Mouse (Mus musculus) left cerebral cortex, postnatal 25 days (tissue): ENCODE measurements at regions not wholly inside any gene's neighbourhood (a gene's known extent, or its start where the extent isn't known, plus 50 kb on each side); places are given as distances from the start of the nearest gene placed in this dataset.

Source experiments
- DNase-seq, 2 experiments: peaks; one replicate each; pipeline ENCODE4 v3.0.0; 2022; ENCODE audit warnings: low spot score in 2 of 2, mixed read lengths in 1 of 2
- intact Hi-C: fragments of 180-260 bp; cut with DNase I; formaldehyde crosslinking; loops from one replicate; pipeline ENCODE4 v1.15.1; 2025

GRCm38 (mm10) chr6:127335996-127336660, 110.5 kb upstream of the Parp11 start:
- intact Hi-C loops: no loop called here
- no peak for DNase-seq

GRCm38 (mm10) chr6:127336681-127337397, 109.8 kb upstream of the Parp11 start:
- DNase-seq: peak in 1 of 2 experiments; percentile 67
- intact Hi-C loops: no loop called here

GRCm38 (mm10) chr6:127337398-127337871, 109.2 kb upstream of the Parp11 start:
- intact Hi-C loops: no loop called here
- DNase-seq: no peak

- intact Hi-C loops: no loop called here
- no peak for DNase-seq
Observed at GRCm38 (mm10) chr6:127338412-127338811, 108.2 kb upstream of the Parp11 start.

- intact Hi-C loops: no loop called here
Observed at GRCm38 (mm10) chr6:127341604-127342003, 105.0 kb upstream of the Parp11 start.

GRCm38 (mm10) chr6:127348770-127349409, 97.8 kb upstream of the Parp11 start:
- intact Hi-C loops: no loop called here
- peak in 1 of 2 experiments; percentile 28 for DNase-seq

More at GRCm38 (mm10) chr6:127341604-127342003, 105.0 kb upstream of the Parp11 start:
- DNase-seq: no peak

- no peak for DNase-seq
- intact Hi-C loops: no loop called here
Observed at GRCm38 (mm10) chr6:127349479-127350110, 97.0 kb upstream of the Parp11 start.

GRCm38 (mm10) chr6:127351691-127352090, 94.9 kb upstream of the Parp11 start:
- intact Hi-C loops: no loop called here
- no peak for DNase-seq

- intact Hi-C loops: no loop called here
- DNase-seq: no peak
Observed at GRCm38 (mm10) chr6:127355112-127355511, 91.5 kb upstream of the Parp11 start.

GRCm38 (mm10) chr6:127356442-127356841, 90.2 kb upstream of the Parp11 start:
- intact Hi-C loops: no loop called here
- DNase-seq: no peak

- DNase-seq: no peak
- intact Hi-C loops: loop anchor here (1.0 kb wide), 2 partner anchors 34 to 212 kb away; no protein-coding TSS in a partner anchor
Observed at GRCm38 (mm10) chr6:127358805-127359204, 87.8 kb upstream of the Parp11 start.

GRCm38 (mm10) chr6:127359391-127359874, 87.2 kb upstream of the Parp11 start:
- DNase-seq: peak; percentile 73 to 81
- intact Hi-C loops: loop anchor here (1.0 kb wide), 2 partner anchors 34 to 212 kb away; no protein-coding TSS in a partner anchor

GRCm38 (mm10) chr6:127362166-127362565, 84.5 kb upstream of the Parp11 start:
- intact Hi-C loops: loop anchor here (5.0 to 10.0 kb wide), 2 partner anchors 85 to 407 kb away; partner anchors contain the start of gene Parp11
- DNase-seq: no peak

GRCm38 (mm10) chr6:127362966-127363752, 83.5 kb upstream of the Parp11 start:
- intact Hi-C loops: loop anchor here (5.0 to 10.0 kb wide), 2 partner anchors 84 to 408 kb away; partner anchors contain the start of gene Parp11
- DNase-seq: no peak

GRCm38 (mm10) chr6:127363871-127364590, 82.6 kb upstream of the Parp11 start:
- no peak for DNase-seq
- intact Hi-C loops: loop anchor here (5.0 to 10.0 kb wide), 2 partner anchors 83 to 409 kb away; partner anchors contain the start of gene Parp11

GRCm38 (mm10) chr6:127364591-127365187, 82.0 kb upstream of the Parp11 start:
- no peak for DNase-seq
- intact Hi-C loops: loop anchor here (5.0 to 10.0 kb wide), 2 partner anchors 83 to 410 kb away; partner anchors contain the start of gene Parp11

- intact Hi-C loops: loop anchor here (10.0 kb wide), 1 partner anchor 410 kb away; no protein-coding TSS in a partner anchor
- no peak for DNase-seq
Observed at GRCm38 (mm10) chr6:127365246-127365645, 81.4 kb upstream of the Parp11 start.
